Mouse (Mus musculus) forebrain, embryonic 15.5 days (tissue): ENCODE data around the gene Zfhx2. TPM values are rescaled to one million over a fixed set of nuclear protein-coding genes. Genes with fewer than 3 reads are reported as not detected.

Experiments used
- ATAC-seq: fragments of 200-750 bp; cut with Nextera tagmentation; replicated peaks from 2 replicates; pipeline ENCODE4 v1.8.0; 2017; ENCODE audit warnings: mild to moderate bottlenecking, moderate TSS enrichment, moderate library complexity
- H3K27ac ChIP-seq: fragments of 300-500 bp; sonication (generic); replicated peaks from 2 replicates; pipeline ENCODE4 v1.5.1; 2015; ENCODE audit warnings: mild to moderate bottlenecking, inconsistent platforms
- H3K27me3 ChIP-seq: fragments of 300-500 bp; sonication (generic); 2 replicates; pipeline ENCODE4 v1.6.1; 2015; ENCODE audit warnings: inconsistent platforms
- H3K36me3 ChIP-seq: fragments of 300-500 bp; sonication (generic); 2 replicates; pipeline ENCODE4 v1.6.1; 2015; ENCODE audit warnings: mild to moderate bottlenecking, inconsistent platforms
- H3K4me1 ChIP-seq: fragments of 300-500 bp; sonication (generic); 2 replicates; pipeline ENCODE4 v1.6.1; 2015; ENCODE audit warnings: inconsistent platforms
- H3K4me2 ChIP-seq: fragments of 300-500 bp; sonication (generic); replicated peaks from 2 replicates; pipeline ENCODE4 v1.6.1; 2015; ENCODE audit warnings: mild to moderate bottlenecking, inconsistent platforms
- H3K4me3 ChIP-seq: fragments of 300-500 bp; sonication (generic); 2 replicates; pipeline ENCODE4 v1.5.1; 2015; ENCODE audit warnings: mild to moderate bottlenecking, inconsistent platforms
- H3K9ac ChIP-seq: fragments of 300-500 bp; sonication (generic); replicated peaks from 2 replicates; pipeline ENCODE4 v1.6.1; 2015; ENCODE audit warnings: mild to moderate bottlenecking, inconsistent platforms
- H3K9me3 ChIP-seq: fragments of 300-500 bp; sonication (generic); 2 replicates; pipeline ENCODE4 v1.6.1; 2016; ENCODE audit warnings: inconsistent platforms
- WGBS: fragments of 180-500 bp; shearing (Covaris S2); methylation state at CpG from one replicate; pipeline ENCODE4 v1.1.7; 2015; ENCODE audit warnings: mixed read lengths; 5-methylcytosine and 5-hydroxymethylcytosine counted together
- polyA plus RNA-seq: library from polyadenylated mRNA; unstranded; fragments of >200 nt; fragmentation: Nextera tagmentation; extraction: Ambion mirVana; gene quantifications from 2 replicates; pipeline ENCODE4 v1.2.1, GENCODE M21; 2015

Zfhx2 gene
- polyA plus RNA-seq = 27.4 and 30.6 TPM in 2 replicates

DNA sequence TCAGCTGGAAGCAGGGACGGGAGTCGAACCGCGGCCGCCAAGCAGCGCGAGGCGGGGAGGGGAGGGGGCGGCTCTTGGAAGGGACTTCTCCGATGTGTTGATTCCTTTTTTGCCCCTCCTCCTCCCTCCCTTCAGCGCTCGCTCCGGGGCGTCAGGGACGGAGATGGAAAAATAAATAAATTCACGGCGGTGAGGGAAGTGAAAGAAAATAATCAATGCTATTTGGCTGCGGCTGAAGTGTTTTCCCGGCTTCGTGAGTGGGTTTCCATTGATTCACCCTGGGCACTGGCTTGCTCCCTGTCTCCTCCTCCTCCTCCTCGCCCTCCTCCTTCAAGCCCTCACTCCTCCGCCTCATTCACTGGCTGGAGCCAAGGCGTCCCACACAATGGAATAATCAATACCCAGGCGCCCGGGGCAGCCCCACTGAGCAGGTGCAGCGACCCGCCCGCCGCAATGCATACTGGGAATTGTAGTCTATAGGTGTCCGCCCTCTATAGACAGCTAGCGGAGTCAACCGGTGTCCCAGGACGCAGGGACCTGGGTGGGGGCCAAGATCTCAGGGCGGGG lies at the start of gene Zfhx2:
Gene Zfhx2 (minus strand): TSS at position 314 of the 567 bp plus-strand sequence.
- WGBS = under 1% methylated on average over 34 of the region's 34 CpGs
- peak within 1 kb of the TSS; percentile 97 for H3K27ac ChIP-seq
- no peaks in the 10 kb centered on the region for H3K9me3 ChIP-seq
- no peaks in the 10 kb centered on the region for H3K27me3 ChIP-seq
- peak within 1 kb of the TSS; percentile 90 for H3K4me2 ChIP-seq
- no peaks in the 10 kb centered on the region for H3K36me3 ChIP-seq
- peak within 1 kb of the TSS; percentile 97 for H3K9ac ChIP-seq
- peaks cover 73% of the 10 kb centered on the region for H3K4me1 ChIP-seq
- peak; percentile 92 for ATAC-seq
- H3K4me3 ChIP-seq = peak within 1 kb of the TSS; percentile 88

- no peaks in the 10 kb centered on the region for H3K27me3 ChIP-seq
- H3K4me1 ChIP-seq = no peaks in the 10 kb centered on the region
- no peak overlapping the region for H3K4me3 ChIP-seq
- H3K9ac ChIP-seq = no peak overlapping the region
- no peak for ATAC-seq
- 33% methylated on average over 7 of the region's 7 CpGs for WGBS
- H3K27ac ChIP-seq = no peak overlapping the region
- no peaks in the 10 kb centered on the region for H3K9me3 ChIP-seq
- no peak overlapping the region for H3K4me2 ChIP-seq
- no peaks in the 10 kb centered on the region for H3K36me3 ChIP-seq
These were observed 47.2 kb upstream of the Zfhx2 start for GRCm38 (mm10) chr14:55139313-55139712.

DNA sequence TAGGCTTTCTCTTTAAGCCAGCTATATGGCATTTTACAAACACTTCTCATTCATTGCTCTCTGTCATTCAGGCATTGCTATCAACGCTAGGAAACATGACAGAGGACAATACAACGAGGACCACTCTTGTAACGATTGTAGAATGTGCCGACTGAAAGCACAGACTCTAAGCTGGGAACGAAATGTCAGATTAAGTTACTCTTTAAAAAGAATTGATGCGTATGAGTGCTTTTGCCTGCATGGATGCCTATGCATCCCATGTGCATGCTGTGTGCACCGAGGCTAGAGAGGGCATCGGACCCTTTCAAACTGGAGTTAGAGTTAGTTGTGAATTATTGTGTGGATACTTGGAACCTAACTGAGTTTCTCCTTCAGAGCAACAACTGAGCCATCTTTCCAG lies 43.6 kb upstream of the Zfhx2 start:
- Histone ChIP-seq H3K9ac (no peak overlapping the region), H3K9me3 (no peaks in the 10 kb centered on the region), H3K36me3 (no peaks in the 10 kb centered on the region), H3K27me3 (no peaks in the 10 kb centered on the region), H3K4me3 (no peak overlapping the region), H3K27ac (no peak overlapping the region), H3K4me1 (no peaks in the 10 kb centered on the region), H3K4me2 (no peak overlapping the region)
- 55% methylated on average over 8 of the region's 8 CpGs for whole genome bisulfite sequencing
- no peak for ATAC-seq

DNA sequence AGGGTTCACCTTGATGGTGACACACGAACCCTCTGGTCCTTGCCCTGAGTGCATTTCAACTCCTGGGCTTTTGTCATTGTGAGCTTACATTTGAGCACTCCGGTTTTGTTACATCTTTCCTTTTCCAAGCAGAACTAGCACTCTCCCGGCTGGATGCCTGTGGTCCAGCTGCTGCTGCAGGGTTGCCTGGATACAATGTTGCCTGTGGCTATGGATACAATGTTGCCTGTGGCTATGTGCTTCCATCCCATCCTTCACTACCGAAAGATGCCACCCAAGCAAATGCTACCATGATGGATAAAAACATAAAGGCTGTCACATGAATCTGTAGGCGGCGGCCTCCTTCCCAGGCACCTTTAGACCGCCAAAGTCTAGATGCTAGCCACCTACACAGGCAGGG lies 34.4 kb upstream of the Zfhx2 start:
- Histone ChIP-seq H3K4me1 (peaks cover 12% of the 10 kb centered on the region), H3K9me3 (no peaks in the 10 kb centered on the region), H3K4me2 (no peak overlapping the region), H3K9ac (no peak overlapping the region), H3K27me3 (no peaks in the 10 kb centered on the region), H3K36me3 (no peaks in the 10 kb centered on the region), H3K27ac (no peak overlapping the region), H3K4me3 (no peak overlapping the region)
- no peak for ATAC-seq
- 78% methylated on average over 7 of the region's 7 CpGs for WGBS

DNA sequence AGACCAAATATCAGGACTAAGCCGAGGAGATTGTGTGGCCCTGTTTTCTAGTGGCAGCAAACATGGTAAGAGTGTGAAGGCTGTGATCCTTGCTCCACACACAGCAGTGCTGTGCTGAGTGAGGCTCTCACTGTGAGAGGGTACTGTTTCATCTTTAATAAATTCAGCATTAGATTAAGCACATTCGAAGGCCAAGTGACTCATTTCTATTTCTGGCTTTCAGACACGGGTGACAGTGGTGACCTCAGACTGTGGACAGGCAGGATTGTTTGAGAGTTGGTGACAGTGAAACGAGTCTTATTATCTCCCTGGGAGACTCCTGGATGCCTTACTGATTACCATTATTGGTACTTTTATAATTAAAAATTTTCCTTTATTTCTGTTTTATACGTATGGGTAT lies 33.6 kb upstream of the Zfhx2 start:
- Histone ChIP-seq H3K27me3 (no peaks in the 10 kb centered on the region), H3K9ac (no peak overlapping the region), H3K4me2 (no peak overlapping the region), H3K36me3 (no peaks in the 10 kb centered on the region), H3K27ac (no peak overlapping the region), H3K4me1 (peaks cover 12% of the 10 kb centered on the region), H3K4me3 (no peak overlapping the region), H3K9me3 (no peaks in the 10 kb centered on the region)
- 89% methylated on average over 5 of the region's 5 CpGs for WGBS
- ATAC-seq = no peak

DNA sequence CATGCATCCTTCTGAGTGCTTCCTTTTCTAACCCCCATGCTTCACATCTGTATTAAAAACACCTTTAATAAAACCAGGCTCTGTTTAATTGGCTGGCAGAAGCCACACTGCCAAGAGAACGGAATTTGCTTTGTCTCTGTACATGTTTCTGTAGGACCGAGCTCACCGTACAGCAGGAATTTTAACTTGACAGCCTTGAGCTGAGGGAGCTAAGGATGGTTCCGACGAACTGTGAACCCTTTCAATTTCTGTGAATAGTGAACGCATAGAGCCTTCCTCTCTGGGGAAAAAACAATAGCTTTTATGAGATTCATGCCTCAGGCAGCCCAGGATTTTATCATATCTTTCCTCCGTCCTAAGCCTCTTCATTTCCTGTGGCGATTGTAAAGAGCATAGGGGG lies 30.2 kb upstream of the Zfhx2 start:
- H3K4me3 ChIP-seq = no peak overlapping the region
- peak; percentile 7; the same call in 1 of the 2 replicates for ATAC-seq
- no peaks in the 10 kb centered on the region for H3K9me3 ChIP-seq
- peak overlapping the region; percentile 17; the same call in 1 of the 2 replicates for H3K4me2 ChIP-seq
- no peaks in the 10 kb centered on the region for H3K27me3 ChIP-seq
- peak overlapping the region; percentile 60 for H3K27ac ChIP-seq
- peak overlapping the region; percentile 30; the same call in 1 of the 2 replicates for H3K9ac ChIP-seq
- no peaks in the 10 kb centered on the region for H3K36me3 ChIP-seq
- peaks cover 14% of the 10 kb centered on the region for H3K4me1 ChIP-seq
- 16% methylated on average over 8 of the region's 8 CpGs for WGBS

DNA sequence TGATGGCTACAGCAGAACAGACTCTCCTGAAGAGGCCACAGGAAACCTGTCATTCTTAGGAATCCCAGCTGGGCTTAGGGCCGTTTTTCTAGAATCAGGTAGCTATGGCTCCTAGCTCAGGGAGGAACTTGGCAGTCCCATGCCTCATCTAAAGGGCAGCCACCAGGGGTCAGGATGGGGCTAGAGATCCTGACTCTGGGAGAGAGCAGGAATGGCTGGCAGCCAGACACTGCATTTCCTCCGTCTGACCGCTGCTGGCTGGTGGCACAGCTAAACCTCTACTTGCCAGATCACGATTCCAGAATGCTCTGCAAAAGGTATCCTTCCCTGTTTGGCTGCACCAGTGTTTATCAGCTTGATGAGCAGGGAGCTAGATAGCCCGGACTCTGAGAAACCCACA lies 29.8 kb upstream of the Zfhx2 start:
- Histone ChIP-seq H3K36me3 (no peaks in the 10 kb centered on the region), H3K9me3 (no peaks in the 10 kb centered on the region), H3K4me3 (no peak overlapping the region), H3K4me1 (peaks cover 18% of the 10 kb centered on the region), H3K27me3 (no peaks in the 10 kb centered on the region), H3K27ac (peak overlapping the region; percentile 60), H3K9ac (peak overlapping the region; percentile 30; the same call in 1 of the 2 replicates), H3K4me2 (peak overlapping the region; percentile 17; the same call in 1 of the 2 replicates)
- 4% methylated on average over 5 of the region's 5 CpGs for WGBS
- peak; percentile 71 for ATAC-seq

- H3K9me3 ChIP-seq = no peaks in the 10 kb centered on the region
- H3K36me3 ChIP-seq = no peaks in the 10 kb centered on the region
- no peak overlapping the region for H3K4me2 ChIP-seq
- 70% methylated on average over 4 of the region's 4 CpGs for WGBS
- H3K4me3 ChIP-seq = no peak overlapping the region
- no peak overlapping the region for H3K9ac ChIP-seq
- peaks cover 27% of the 10 kb centered on the region for H3K4me1 ChIP-seq
- H3K27ac ChIP-seq = no peak overlapping the region
- ATAC-seq = no peak
- no peaks in the 10 kb centered on the region for H3K27me3 ChIP-seq
These were observed 27.5 kb upstream of the Zfhx2 start for GRCm38 (mm10) chr14:55119421-55120134.

DNA sequence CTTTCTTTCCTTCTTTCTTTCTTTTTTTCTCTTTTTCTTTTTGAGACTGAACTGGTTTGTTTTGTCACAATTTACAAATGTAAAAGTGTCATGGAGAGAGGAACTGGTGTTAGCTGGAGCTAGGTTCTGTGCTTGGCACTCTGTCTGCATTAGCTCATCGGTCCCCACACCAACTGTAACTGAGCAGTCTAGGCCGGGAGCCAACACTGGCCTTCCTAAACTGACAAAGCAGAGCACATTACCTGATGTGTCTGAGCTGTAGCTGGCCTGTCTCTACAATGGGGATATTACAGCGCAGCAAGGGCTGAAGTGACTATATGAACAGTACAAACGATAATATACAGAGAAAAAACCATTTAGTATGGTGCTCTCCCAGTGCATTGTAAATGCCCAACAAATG lies 26.7 kb upstream of the Zfhx2 start:
- Histone ChIP-seq H3K36me3 (0 out of 2 replicates have a peak, but pooled peaks cover under 1% of the 10 kb centered on the region), H3K27ac (no peak overlapping the region), H3K27me3 (0 out of 2 replicates have a peak, but pooled peaks cover 3% of the 10 kb centered on the region), H3K4me2 (no peak overlapping the region), H3K9me3 (no peaks in the 10 kb centered on the region), H3K9ac (no peak overlapping the region), H3K4me3 (no peak overlapping the region), H3K4me1 (peaks cover 34% of the 10 kb centered on the region)
- 56% methylated on average over 4 of the region's 4 CpGs for WGBS
- ATAC-seq = no peak

- peaks cover 8% of the 10 kb centered on the region; the same call in 1 of the 2 replicates for H3K36me3 ChIP-seq
- 0 out of 2 replicates have a peak, but pooled peaks cover 9% of the 10 kb centered on the region for H3K27me3 ChIP-seq
- 4% methylated on average over 21 of the region's 21 CpGs for WGBS
- H3K4me2 ChIP-seq = peak within 1 kb of the TSS; percentile 82
- peak; percentile 65 for ATAC-seq
- H3K4me1 ChIP-seq = peaks cover 43% of the 10 kb centered on the region
- H3K9me3 ChIP-seq = no peaks in the 10 kb centered on the region
- peak within 1 kb of the TSS; percentile 70 for H3K4me3 ChIP-seq
- peak within 1 kb of the TSS; percentile 97 for H3K27ac ChIP-seq
- H3K9ac ChIP-seq = peak within 1 kb of the TSS; percentile 75
These were observed 24.5 kb upstream of the Zfhx2 start, which contains the start of gene Jph4 for GRCm38 (mm10) chr14:55116425-55117200. Gene Jph4, minus strand, starts transcription at chr14:55116935.

- peak overlapping the region; percentile 75 for H3K9ac ChIP-seq
- peaks cover 8% of the 10 kb centered on the region; the same call in 1 of the 2 replicates for H3K36me3 ChIP-seq
- 0% methylated on average over 8 of the region's 8 CpGs for whole genome bisulfite sequencing
- peak overlapping the region; percentile 70 for H3K4me3 ChIP-seq
- H3K4me1 ChIP-seq = peaks cover 50% of the 10 kb centered on the region
- H3K4me2 ChIP-seq = peak overlapping the region; percentile 82
- H3K9me3 ChIP-seq = no peaks in the 10 kb centered on the region
- peak overlapping the region; percentile 97 for H3K27ac ChIP-seq
- ATAC-seq = peak; percentile 44
- H3K27me3 ChIP-seq = 0 out of 2 replicates have a peak, but pooled peaks cover 9% of the 10 kb centered on the region
These were observed 23.7 kb upstream of the Zfhx2 start for GRCm38 (mm10) chr14:55115846-55116245.
